Mouse (Mus musculus) intestine, embryonic 14.5 days (tissue): ENCODE data around the gene Crtc3. TPM values are rescaled to one million over a fixed set of nuclear protein-coding genes. Genes with fewer than 3 reads are reported as not detected.

Experiments
- ATAC-seq: fragments of 200-750 bp; cut with Nextera tagmentation; replicated peaks from 2 replicates; pipeline ENCODE4 v1.8.0; 2017; ENCODE audit warnings: low read depth, moderate number of reproducible peaks, moderate TSS enrichment, moderate library complexity; ENCODE audit not compliant: low FRiP score, low TSS enrichment
- DNase-seq: peaks from one replicate; pipeline ENCODE4 v3.0.0-alpha.2; 2018; ENCODE audit warnings: low spot score
- H3K27ac ChIP-seq: fragments of 300-500 bp; sonication (generic); 2 replicates; pipeline ENCODE4 v1.5.1; 2014; ENCODE audit warnings: low read depth, mild to moderate bottlenecking, control low read depth
- H3K27me3 ChIP-seq: fragments of 300-500 bp; sonication (generic); replicated peaks from 2 replicates; pipeline ENCODE4 v1.6.1; 2014; ENCODE audit warnings: low read length, control low read depth; ENCODE audit not compliant: control insufficient read depth, insufficient read depth
- H3K36me3 ChIP-seq: fragments of 300-500 bp; sonication (generic); 2 replicates; pipeline ENCODE4 v1.6.1; 2014; ENCODE audit warnings: low read length, control low read depth; ENCODE audit not compliant: control insufficient read depth, insufficient read depth
- H3K4me1 ChIP-seq: fragments of 300-500 bp; sonication (generic); replicated peaks from 2 replicates; pipeline ENCODE4 v1.6.1; 2014; ENCODE audit warnings: low read length, control low read depth, mixed read lengths; ENCODE audit not compliant: control insufficient read depth, insufficient read depth
- H3K4me2 ChIP-seq: fragments of 300-500 bp; sonication (generic); 2 replicates; pipeline ENCODE4 v1.6.1; 2014; ENCODE audit warnings: low read length
- H3K4me3 ChIP-seq: fragments of 300-500 bp; sonication (generic); 2 replicates; pipeline ENCODE4 v1.5.1; 2014; ENCODE audit warnings: low read depth, low read length, control low read depth, mixed read lengths
- H3K9ac ChIP-seq: fragments of 300-500 bp; sonication (generic); 2 replicates; pipeline ENCODE4 v1.6.1; 2014; ENCODE audit warnings: mild to moderate bottlenecking, low read length
- H3K9me3 ChIP-seq: fragments of 300-500 bp; sonication (generic); 2 replicates; pipeline ENCODE4 v1.6.1; 2016; ENCODE audit warnings: low read length, control low read depth; ENCODE audit not compliant: control insufficient read depth
- WGBS: fragments of 180-500 bp; shearing (Covaris S2); extraction: QIAGEN DNeasy Blood & Tissue Kit; methylation state at CpG from one replicate; pipeline ENCODE4 v1.1.7; 2014; 5-methylcytosine and 5-hydroxymethylcytosine counted together
- polyA plus RNA-seq: library from polyadenylated mRNA; unstranded; fragments of >200 nt; fragmentation: Nextera tagmentation; extraction: Ambion mirVana; gene quantifications from 2 replicates; pipeline ENCODE4 v1.2.1, GENCODE M21; 2014

The Crtc3 gene
- polyA plus RNA-seq, 1 experiment from 2014 or later = 19.6 TPM

- Histone ChIP-seq H3K4me2 (no peak overlapping the region), H3K9me3 (no peaks in the 10 kb centered on the region), H3K4me3 (no peak overlapping the region), H3K27me3 (no peaks in the 10 kb centered on the region), H3K4me1 (no peaks in the 10 kb centered on the region), H3K9ac (no peak overlapping the region), H3K27ac (no peak overlapping the region), H3K36me3 (no peaks in the 10 kb centered on the region)
- no peak for ATAC-seq
- WGBS = 55% methylated on average over 5 of the region's 5 CpGs
- DNase-seq = no peak
These were observed 130.1 kb downstream of the Crtc3 start for GRCm38 (mm10) chr7:80558572-80558971.

- Histone ChIP-seq H3K27ac (no peak overlapping the region), H3K9me3 (no peaks in the 10 kb centered on the region), H3K4me1 (no peaks in the 10 kb centered on the region), H3K4me3 (no peak overlapping the region), H3K36me3 (no peaks in the 10 kb centered on the region), H3K27me3 (no peaks in the 10 kb centered on the region), H3K4me2 (no peak overlapping the region), H3K9ac (no peak overlapping the region)
- ATAC-seq = no peak
- DNase-seq = no peak
- 49% methylated on average over 8 of the region's 8 CpGs for WGBS
These were observed 130.6 kb downstream of the Crtc3 start for GRCm38 (mm10) chr7:80558101-80558500.

GRCm38 (mm10) chr7:80557161-80557560 is 131.5 kb downstream of the Crtc3 start:
- H3K27me3 ChIP-seq = no peaks in the 10 kb centered on the region
- 83% methylated on average over 4 of the region's 4 CpGs for WGBS
- no peak overlapping the region for H3K4me2 ChIP-seq
- H3K27ac ChIP-seq = no peak overlapping the region
- H3K9me3 ChIP-seq = no peaks in the 10 kb centered on the region
- DNase-seq (no peak), ATAC-seq (no peak)
- no peak overlapping the region for H3K9ac ChIP-seq
- no peaks in the 10 kb centered on the region for H3K4me1 ChIP-seq
- no peaks in the 10 kb centered on the region for H3K36me3 ChIP-seq
- H3K4me3 ChIP-seq = no peak overlapping the region

- H3K27ac ChIP-seq = no peak overlapping the region
- no peaks in the 10 kb centered on the region for H3K4me1 ChIP-seq
- no peak overlapping the region for H3K4me3 ChIP-seq
- DNase-seq = no peak
- no peaks in the 10 kb centered on the region for H3K27me3 ChIP-seq
- H3K4me2 ChIP-seq = no peak overlapping the region
- 79% methylated on average over 3 of the region's 3 CpGs for WGBS
- no peak overlapping the region for H3K9ac ChIP-seq
- H3K9me3 ChIP-seq = no peaks in the 10 kb centered on the region
- no peak for ATAC-seq
- no peaks in the 10 kb centered on the region for H3K36me3 ChIP-seq
These were observed 132.5 kb downstream of the Crtc3 start for GRCm38 (mm10) chr7:80556166-80556565.

GRCm38 (mm10) chr7:80555146-80555545 is 133.5 kb downstream of the Crtc3 start:
- ATAC-seq (no peak), DNase-seq (no peak)
- WGBS = 63% methylated on average over 3 of the region's 3 CpGs
- Histone ChIP-seq H3K27ac (no peak overlapping the region), H3K9me3 (no peaks in the 10 kb centered on the region), H3K36me3 (no peaks in the 10 kb centered on the region), H3K9ac (no peak overlapping the region), H3K4me3 (no peak overlapping the region), H3K27me3 (no peaks in the 10 kb centered on the region), H3K4me2 (no peak overlapping the region), H3K4me1 (no peaks in the 10 kb centered on the region)

GRCm38 (mm10) chr7:80554180-80555021 is 134.3 kb downstream of the Crtc3 start:
- H3K36me3 ChIP-seq = no peaks in the 10 kb centered on the region
- WGBS = 52% methylated on average over 22 of the region's 22 CpGs
- no peak for ATAC-seq

GRCm38 (mm10) chr7:80548513-80549260 is 140.0 kb downstream of the Crtc3 start:
- WGBS = 78% methylated on average over 7 of the region's 7 CpGs
- Histone ChIP-seq H3K9ac (no peak overlapping the region), H3K36me3 (no peaks in the 10 kb centered on the region), H3K4me2 (no peak overlapping the region), H3K27ac (no peak overlapping the region), H3K9me3 (no peaks in the 10 kb centered on the region), H3K4me3 (no peak overlapping the region), H3K27me3 (no peaks in the 10 kb centered on the region), H3K4me1 (no peaks in the 10 kb centered on the region)
- ATAC-seq (no peak), DNase-seq (no peak)

More at GRCm38 (mm10) chr7:80554180-80555021, 134.3 kb downstream of the Crtc3 start:
- no peak overlapping the region for H3K4me3 ChIP-seq
- no peak for DNase-seq
- H3K9me3 ChIP-seq = no peaks in the 10 kb centered on the region
- H3K4me1 ChIP-seq = no peaks in the 10 kb centered on the region
- H3K27ac ChIP-seq = peak overlapping the region; percentile 62; the same call in 1 of the 2 replicates
- H3K9ac ChIP-seq = no peak overlapping the region
- no peaks in the 10 kb centered on the region for H3K27me3 ChIP-seq
- H3K4me2 ChIP-seq = no peak overlapping the region

- no peak for ATAC-seq
These were observed 146.4 kb downstream of the Crtc3 start for GRCm38 (mm10) chr7:80542139-80542831.

More at GRCm38 (mm10) chr7:80542139-80542831, 146.4 kb downstream of the Crtc3 start:
- Histone ChIP-seq H3K36me3 (no peaks in the 10 kb centered on the region), H3K27ac (no peak overlapping the region), H3K4me2 (no peak overlapping the region), H3K9ac (no peak overlapping the region), H3K9me3 (no peaks in the 10 kb centered on the region), H3K4me3 (no peak overlapping the region), H3K4me1 (no peaks in the 10 kb centered on the region), H3K27me3 (no peaks in the 10 kb centered on the region)
- 74% methylated on average over 7 of the region's 7 CpGs for WGBS
- no peak for DNase-seq
